Mouse (Mus musculus): ENCODE data around the gene Lrrc31.

Lrrc31 gene

GRCm38 (mm10) chr3:30699711-30700505, at the start of gene Lrrc31:
TSS of gene Lrrc31 (minus strand) at chr3:30699843.
- DNase-seq, result peak in 1 of 2 experiments; percentile 19

GRCm38 (mm10) chr3:30748316-30748715, 48.7 kb upstream of the Lrrc31 start:
- no peak for DNase-seq

- no peak for DNase-seq
These were observed 46.4 kb upstream of the Lrrc31 start, which contains the start of gene Samd7 for GRCm38 (mm10) chr3:30746006-30746405. TSS of gene Samd7 (plus strand) at chr3:30746293.

GRCm38 (mm10) chr3:30742891-30743290, 43.2 kb upstream of the Lrrc31 start:
- no peak for DNase-seq

GRCm38 (mm10) chr3:30741306-30741705, 41.7 kb upstream of the Lrrc31 start:
- DNase-seq, result peak; percentile 77 to 78

- no peak for DNase-seq
These were observed 37.2 kb upstream of the Lrrc31 start for GRCm38 (mm10) chr3:30736809-30737208.

GRCm38 (mm10) chr3:30729046-30729445, 29.4 kb upstream of the Lrrc31 start:
- no peak for DNase-seq

- no peak for DNase-seq
These were observed 27.6 kb upstream of the Lrrc31 start for GRCm38 (mm10) chr3:30727209-30727608.

- peak in 1 of 2 experiments; percentile 27 for DNase-seq
These were observed 25.9 kb upstream of the Lrrc31 start for GRCm38 (mm10) chr3:30725514-30725913.

GRCm38 (mm10) chr3:30724848-30725465, 25.3 kb upstream of the Lrrc31 start:
- DNase-seq, result peak in 1 of 2 experiments; percentile 20

GRCm38 (mm10) chr3:30724105-30724824, 24.6 kb upstream of the Lrrc31 start:
- no peak for DNase-seq

- no peak for DNase-seq
These were observed 23.5 kb upstream of the Lrrc31 start for GRCm38 (mm10) chr3:30723179-30723578.

GRCm38 (mm10) chr3:30722461-30722860, 22.8 kb upstream of the Lrrc31 start:
- no peak for DNase-seq

- DNase-seq, result no peak
These were observed 22.4 kb upstream of the Lrrc31 start for GRCm38 (mm10) chr3:30722036-30722435.

GRCm38 (mm10) chr3:30718649-30719048, 19.0 kb upstream of the Lrrc31 start:
- DNase-seq, result no peak

GRCm38 (mm10) chr3:30713334-30713733, 13.7 kb upstream of the Lrrc31 start:
- peak in 1 of 2 experiments; percentile 61 for DNase-seq

GRCm38 (mm10) chr3:30710191-30710590, 10.5 kb upstream of the Lrrc31 start:
- peak; percentile 47 to 68 for DNase-seq

GRCm38 (mm10) chr3:30706614-30707276, 7.1 kb upstream of the Lrrc31 start:
- DNase-seq, result no peak

- DNase-seq, result no peak
These were observed 6.3 kb upstream of the Lrrc31 start for GRCm38 (mm10) chr3:30705977-30706376.

GRCm38 (mm10) chr3:30697891-30698290, 1.8 kb downstream of the Lrrc31 start:
- no peak for DNase-seq

GRCm38 (mm10) chr3:30696346-30696745, 3.3 kb downstream of the Lrrc31 start:
- DNase-seq, result peak; percentile 84 to 88

- DNase-seq, result no peak
These were observed 4.0 kb downstream of the Lrrc31 start for GRCm38 (mm10) chr3:30695661-30696060.

- DNase-seq, result no peak
These were observed 8.7 kb downstream of the Lrrc31 start for GRCm38 (mm10) chr3:30690976-30691375.
